Mouse (Mus musculus) kidney, adult 2 months (tissue): ENCODE measurements around the gene Zfp830.
A peak's percentile ranks its signal among the peaks of the same experiment; 100 is the strongest.

ENCODE experiments used
- CTCF ChIP-seq: fragments of 200-500 bp; conservative IDR thresholded peaks from 2 replicates; pipeline ENCODE4 v1.5.1; 2011; ENCODE audit warnings: low read depth, mild to moderate bottlenecking, control low read depth, low read length, moderate library complexity, mixed read lengths; ENCODE audit not compliant: insufficient read depth, insufficient read length
- POLR2A ChIP-seq: fragments of 200-500 bp; IDR thresholded peaks from one replicate; pipeline ENCODE4 v1.6.1; 2011; ENCODE audit warnings: low read depth, low read length, control low read depth

DNA sequence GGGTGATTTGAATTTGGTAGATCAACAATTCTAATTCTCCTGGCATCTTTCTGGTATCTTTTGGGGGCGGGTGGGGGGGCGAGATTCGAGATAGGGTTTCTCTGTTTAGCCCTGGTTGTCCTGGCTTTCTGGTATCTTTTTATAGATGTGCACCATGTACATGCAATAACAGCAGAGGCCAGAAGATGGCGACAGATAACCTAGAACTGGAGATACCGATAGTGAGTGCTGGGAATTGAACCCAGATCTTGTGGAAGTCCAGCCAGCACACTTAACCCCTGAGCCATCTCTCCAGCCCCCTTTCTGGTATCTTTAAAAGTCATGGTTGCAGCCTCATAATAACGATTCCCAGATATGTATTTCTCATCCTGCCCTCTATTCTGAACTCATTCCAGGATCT is 18.0 kb upstream of the Zfp830 start:
- no peak for TF ChIP-seq POLR2A
- TF ChIP-seq CTCF = peak; percentile 53
